Mouse (Mus musculus) right cerebral cortex, postnatal 10 days (tissue): Measurements from ENCODE around the gene Dao.
A peak's percentile ranks its signal among the peaks of the same experiment; 100 is the strongest.

Experiments
- DNase-seq, 2 experiments: peaks; one replicate each; pipeline ENCODE4 v3.0.0; 2021; ENCODE audit warnings: low spot score in 2 of 2

Gene Dao

DNA sequence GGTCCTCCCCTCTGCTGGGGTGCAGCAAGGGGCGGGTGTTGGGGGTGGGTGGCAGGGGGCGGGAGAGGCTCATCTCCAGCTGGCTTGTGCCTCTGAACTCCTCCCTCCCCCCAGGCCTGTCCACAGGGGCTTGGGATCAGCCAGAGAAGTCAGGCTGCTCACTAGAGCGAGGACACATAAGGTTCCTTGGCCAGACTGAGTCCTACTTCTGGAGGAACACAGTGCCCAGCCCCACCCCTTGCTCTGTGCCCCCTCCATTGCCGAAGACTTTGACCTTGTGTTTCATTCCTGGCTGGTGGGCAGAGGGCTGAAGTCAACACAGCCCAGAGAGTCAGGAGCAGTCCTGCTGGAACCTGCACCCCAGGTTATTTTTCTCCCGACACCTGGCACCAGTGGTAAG lies at the start of gene Dao:
TSS of gene Dao (plus strand) at position 162 of the 400 bp plus-strand sequence.
- DNase-seq, result no peak

DNA sequence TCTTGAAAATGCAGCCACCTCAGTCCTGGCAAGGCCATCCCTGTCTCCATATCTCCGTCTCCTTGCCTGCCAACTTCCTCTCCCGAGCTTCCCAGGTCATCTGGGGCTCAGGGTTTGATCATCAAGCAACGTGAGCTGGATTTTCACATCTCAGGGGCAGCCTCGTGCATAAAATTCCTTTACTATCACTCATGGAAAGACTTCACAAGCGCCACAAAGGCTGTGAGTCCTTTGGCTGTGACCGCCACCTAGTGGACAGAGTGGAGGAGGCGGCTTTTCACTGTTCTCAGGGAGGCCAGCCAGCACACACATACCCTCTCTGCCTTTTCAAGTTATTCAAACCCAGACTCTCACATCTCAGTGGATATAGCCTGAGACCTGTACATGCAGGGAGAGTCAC lies 49.1 kb upstream of the Dao start:
- DNase-seq, result peak; percentile 86 to 91

DNA sequence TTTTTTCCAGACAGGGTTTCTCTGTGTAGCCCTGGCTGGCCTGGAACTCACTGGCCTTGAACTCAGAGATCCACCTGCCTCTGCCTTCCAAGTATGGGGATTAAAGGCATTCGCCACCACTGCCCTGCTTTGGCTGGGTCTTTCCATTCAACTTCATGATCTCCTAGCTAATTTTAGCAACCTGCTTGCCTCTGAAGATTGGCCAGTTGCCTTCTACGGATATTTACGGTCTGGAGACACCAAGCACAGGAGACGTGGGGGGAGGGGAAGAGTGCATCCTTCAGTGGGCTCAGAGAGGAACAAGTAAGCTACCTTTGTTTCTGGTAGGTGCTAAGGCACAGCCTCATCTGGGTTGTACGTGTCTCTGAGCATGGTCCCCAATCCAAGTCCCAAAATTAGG lies 48.2 kb upstream of the Dao start:
- no peak for DNase-seq

- no peak for DNase-seq
These were observed 47.8 kb upstream of the Dao start for GRCm38 (mm10) chr5:113955691-113956090.

DNA sequence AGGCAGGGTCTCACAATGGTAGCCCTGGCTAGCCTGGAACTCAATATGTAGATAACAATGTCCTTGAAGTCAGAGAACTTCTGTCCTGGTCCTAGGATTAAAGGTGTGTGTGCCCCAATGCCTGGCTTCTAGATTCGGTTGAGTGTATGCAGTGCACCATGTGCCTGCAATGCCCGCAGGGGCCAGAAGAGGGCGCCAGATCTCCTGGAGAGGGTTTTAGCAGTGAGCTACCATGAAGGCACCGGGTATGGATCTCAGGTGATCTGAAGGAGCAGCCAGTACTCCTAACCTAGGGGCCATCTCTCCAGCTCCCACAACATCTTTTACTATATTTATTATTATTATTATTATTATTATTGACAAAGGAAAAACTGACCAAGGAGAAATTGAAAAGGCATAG lies 47.0 kb upstream of the Dao start:
- peak; percentile 73 to 88 for DNase-seq

GRCm38 (mm10) chr5:113959039-113959438 lies 44.5 kb upstream of the Dao start:
- DNase-seq, result no peak

- DNase-seq, result no peak
These were observed 43.1 kb upstream of the Dao start for GRCm38 (mm10) chr5:113960416-113960815.

GRCm38 (mm10) chr5:113961776-113962175 lies 41.7 kb upstream of the Dao start:
- no peak for DNase-seq

DNA sequence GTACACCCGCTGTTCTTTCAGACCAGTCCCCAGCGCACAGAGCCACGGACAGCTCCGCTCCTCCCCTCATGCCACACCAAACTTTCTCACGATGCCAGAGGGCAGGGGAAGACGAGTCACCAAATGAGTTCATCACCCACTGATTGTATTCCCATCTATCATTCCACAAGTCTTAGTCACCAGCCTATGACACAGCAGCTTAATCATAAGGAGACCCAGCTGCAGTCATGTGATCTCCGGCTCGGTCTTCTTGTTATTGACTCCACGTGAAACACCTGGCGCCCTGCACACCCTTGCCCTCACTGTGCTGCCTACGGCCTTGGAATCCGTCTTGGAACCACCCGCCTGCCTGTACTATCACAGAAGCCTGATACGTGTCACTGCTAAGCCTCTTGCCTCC lies 38.5 kb upstream of the Dao start:
- no peak for DNase-seq

DNA sequence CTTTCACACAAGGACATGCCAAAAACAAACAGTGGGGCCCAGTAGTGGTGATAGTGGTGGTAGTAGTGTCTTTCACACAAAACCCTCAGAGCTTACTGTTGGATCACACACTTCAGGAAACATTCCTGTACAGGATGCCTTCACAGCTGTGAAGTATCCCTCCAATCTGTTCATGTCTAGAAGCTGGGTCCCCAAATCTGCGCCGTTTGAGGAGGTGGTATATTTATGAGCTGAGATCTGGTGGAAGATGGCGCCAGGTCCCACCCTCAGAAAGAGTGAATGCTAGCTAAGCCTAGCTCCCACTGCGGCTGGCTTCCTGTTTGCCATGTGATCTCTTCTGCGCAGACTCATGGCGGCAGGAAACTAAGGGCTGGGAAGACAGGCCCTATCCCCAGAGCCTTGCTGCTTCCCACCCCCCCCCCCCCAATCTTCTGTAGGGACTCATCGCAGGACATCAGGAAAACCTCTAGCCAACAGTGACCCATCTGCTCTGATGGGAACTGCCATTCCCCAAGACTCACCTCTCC lies 37.8 kb upstream of the Dao start:
- DNase-seq, result no peak

GRCm38 (mm10) chr5:113966452-113967150 lies 36.9 kb upstream of the Dao start:
- no peak for DNase-seq

- no peak for DNase-seq
These were observed 35.1 kb upstream of the Dao start for GRCm38 (mm10) chr5:113968371-113968770.

DNA sequence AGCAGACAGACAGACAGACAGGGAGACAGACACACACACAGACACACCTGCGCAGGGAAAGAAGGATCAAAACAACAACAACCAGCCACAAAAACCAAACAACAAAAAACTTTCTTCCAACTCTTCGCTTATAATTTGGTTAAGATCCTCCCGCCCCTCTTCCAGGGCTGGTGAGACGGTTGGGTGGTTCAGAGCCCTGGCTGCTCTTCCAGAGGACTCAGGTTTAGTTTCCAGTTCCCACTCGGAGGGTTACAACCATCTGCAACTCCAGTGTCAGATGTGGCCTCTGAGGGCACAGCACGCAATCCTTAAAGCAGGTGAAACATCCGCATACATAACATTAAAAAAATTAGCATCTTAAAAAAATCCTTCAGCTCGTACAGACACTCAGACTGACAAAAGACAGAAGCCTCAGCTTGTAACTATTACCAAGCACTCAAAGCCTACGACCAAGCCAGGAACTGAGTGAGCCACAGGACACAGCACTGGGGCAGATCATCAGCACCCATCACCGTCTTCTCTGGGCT lies 32.0 kb upstream of the Dao start:
- DNase-seq, result no peak

DNA sequence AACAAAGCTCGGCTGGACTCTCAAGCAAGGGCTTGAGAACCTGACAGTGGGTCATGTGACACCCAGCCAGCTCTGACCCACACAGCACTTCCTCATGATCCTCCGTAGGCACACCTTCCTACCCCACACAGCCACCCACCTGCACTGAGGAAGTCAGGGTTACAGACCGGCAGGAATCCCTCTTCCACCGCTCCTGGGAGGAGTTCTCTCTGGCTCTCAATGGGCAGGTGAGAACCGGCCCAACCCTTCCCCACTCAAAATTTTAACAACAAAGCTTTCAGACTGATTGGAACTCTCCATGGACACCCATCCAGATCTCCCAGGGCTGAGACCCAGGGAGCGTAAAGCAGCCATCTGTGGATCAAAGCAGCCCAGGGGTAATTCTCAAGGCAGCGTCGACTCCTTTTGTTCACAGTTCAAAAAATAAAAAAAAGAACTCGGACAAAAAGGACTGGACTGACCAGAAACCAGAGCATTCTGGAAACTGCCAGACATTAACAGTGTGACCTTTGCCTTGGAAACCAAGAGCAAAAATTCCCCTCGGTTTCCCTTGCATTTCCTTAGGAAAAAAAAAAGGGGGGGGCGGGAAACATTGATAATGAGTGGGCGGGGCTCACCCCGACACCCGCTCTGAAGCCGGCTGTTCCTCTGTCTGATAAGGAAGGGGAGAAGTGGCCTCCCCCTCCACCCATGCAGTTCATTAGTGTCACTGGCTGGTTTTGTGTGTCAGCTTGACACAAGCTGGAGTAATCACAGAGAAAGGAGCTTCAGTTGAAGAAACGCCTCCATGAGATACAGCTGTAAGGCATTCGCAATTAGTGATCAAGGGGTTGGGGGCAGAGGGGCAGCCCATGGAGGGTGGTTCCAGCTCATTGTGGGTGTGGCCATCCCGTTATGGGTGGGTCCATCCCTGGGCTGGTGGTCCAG lies 30.7 kb upstream of the Dao start:
- DNase-seq, result no peak

DNA sequence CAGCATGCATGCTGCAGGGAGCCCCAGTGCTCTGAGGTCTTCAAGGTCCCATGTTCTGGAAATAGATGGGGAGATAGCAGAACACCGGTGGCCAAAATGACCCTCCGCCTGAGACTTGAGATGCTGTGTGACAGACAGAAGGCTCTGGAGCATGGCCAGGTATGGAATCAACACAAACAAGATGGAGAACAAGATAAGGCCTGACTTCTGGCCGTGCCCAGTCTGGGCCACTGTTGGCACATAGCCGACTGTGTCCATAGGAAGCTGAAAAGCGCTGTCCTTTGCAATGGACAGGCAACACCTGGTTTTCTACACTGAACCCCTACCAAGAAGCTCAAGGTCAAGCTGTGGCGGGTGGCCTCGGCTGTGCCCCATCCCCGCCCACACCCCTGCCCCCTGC lies 29.7 kb upstream of the Dao start:
- DNase-seq, result no peak

- no peak for DNase-seq
These were observed 28.9 kb upstream of the Dao start for GRCm38 (mm10) chr5:113974576-113974975.

DNA sequence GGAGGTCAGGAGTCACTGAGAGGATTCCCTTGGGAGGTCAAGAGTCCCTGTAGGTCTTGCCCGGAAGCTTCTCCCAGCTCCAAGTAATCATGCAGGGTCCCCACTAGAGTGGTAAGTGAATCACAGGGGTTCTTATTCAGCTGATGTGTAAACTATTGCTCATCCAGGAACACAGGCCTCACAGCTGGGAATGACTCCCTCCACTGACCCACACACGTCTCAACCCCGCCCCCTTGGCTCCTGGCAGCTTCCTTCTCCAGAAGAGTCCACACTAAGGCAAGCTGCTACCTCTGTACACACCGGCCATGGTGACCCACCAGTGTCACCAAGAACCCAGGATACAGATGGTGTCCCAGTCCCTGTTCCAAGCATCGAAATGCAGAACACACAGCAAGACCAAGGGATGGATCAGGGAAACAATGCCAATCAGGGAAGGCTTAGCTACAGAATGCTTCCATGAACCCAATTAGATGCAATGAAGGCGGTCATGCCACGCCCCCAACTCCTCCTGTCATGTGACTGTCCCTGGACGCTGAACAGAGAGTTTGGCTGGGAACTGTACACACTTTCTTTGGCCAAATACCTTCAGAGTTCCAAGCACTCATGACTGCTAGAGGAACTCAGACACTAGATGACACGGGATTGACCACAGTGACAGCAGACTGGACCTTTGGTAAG lies 27.8 kb upstream of the Dao start:
- DNase-seq, result peak; percentile 60 to 63

GRCm38 (mm10) chr5:113976597-113976996 lies 26.9 kb upstream of the Dao start:
- no peak for DNase-seq

GRCm38 (mm10) chr5:113977309-113977708 lies 26.2 kb upstream of the Dao start:
- DNase-seq, result no peak

DNA sequence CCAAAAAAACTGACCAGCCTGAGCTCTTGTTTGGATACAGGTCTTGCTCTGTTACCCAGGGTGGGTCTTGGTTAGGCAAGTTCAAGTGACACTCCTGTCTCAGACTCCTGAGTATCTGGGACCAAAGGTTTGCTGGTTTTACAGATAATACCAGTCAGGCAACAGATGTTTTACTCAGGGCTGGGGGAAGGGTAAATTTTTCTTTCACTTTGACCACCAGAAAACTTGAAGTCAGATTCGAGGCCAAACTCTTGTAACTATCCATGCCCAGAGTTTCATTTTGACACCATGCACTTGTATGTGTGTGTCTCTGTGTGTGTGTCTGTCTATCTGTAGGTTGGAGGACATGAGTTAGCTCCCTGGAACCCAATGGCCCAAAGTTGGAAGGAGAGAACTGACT lies 23.0 kb upstream of the Dao start:
- DNase-seq, result no peak

- DNase-seq, result no peak
These were observed 22.3 kb upstream of the Dao start for GRCm38 (mm10) chr5:113981171-113981570.

DNA sequence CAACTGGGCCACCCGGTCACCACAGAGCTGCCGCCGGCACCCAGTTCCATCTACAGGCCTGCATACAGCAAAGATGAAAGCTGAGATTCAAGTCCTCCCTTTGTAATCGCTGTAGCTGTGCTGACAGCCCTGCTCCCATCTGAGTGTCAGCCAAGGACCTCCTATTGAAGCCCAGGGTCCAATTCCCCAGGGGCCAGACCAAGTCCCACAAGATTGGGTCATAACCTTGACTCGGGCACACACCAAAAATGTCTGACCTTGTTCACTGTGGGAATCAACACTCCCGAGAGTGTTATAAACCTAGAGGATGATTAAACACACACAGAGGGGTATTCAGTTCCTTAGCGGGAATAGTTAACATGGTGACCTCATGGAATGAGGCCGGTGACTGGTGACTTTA lies 21.7 kb upstream of the Dao start:
- no peak for DNase-seq
